Mouse (Mus musculus): ENCODE measurements around the gene Zdhhc5. TPM values are rescaled to one million over a fixed set of nuclear protein-coding genes. Genes with fewer than 3 reads are reported as not detected.

Zdhhc5 gene
- total RNA-seq, 2 experiments from 2014 or later = 37.4 to 38.1 TPM

GRCm38 (mm10) chr2:84742451-84743283, 27.7 kb upstream of the Zdhhc5 start:
- H3K27ac ChIP-seq = peak overlapping the region; percentile 78
- peak overlapping the region; percentile 74 for H3K4me3 ChIP-seq
- TF ChIP-seq CTCF (conservative IDR thresholded peaks at IDR 0.05) = no peak
- no peak for DNase-seq (ENCODE audit: low spot score in 2 of 2)

GRCm38 (mm10) chr2:84741841-84742450, 27.0 kb upstream of the Zdhhc5 start:
- no peak for DNase-seq (ENCODE audit: low spot score in 2 of 2)
- peak overlapping the region; percentile 78; the same call in 1 of the 2 replicates for H3K27ac ChIP-seq
- H3K4me3 ChIP-seq = peak overlapping the region; percentile 74
- no peak for TF ChIP-seq CTCF (conservative IDR thresholded peaks at IDR 0.05)

- H3K4me3 ChIP-seq = no peak overlapping the region
- H3K27ac ChIP-seq = no peak overlapping the region
- peak; percentile 64 for TF ChIP-seq CTCF (conservative IDR thresholded peaks at IDR 0.05)
- DNase-seq (ENCODE audit: low spot score in 2 of 2) = no peak
Observed at GRCm38 (mm10) chr2:84740608-84741333, 25.8 kb upstream of the Zdhhc5 start.

- TF ChIP-seq CTCF (conservative IDR thresholded peaks at IDR 0.05) = peak; percentile 61
- DNase-seq (ENCODE audit: low spot score in 2 of 2) = no peak
- no peak overlapping the region for H3K27ac ChIP-seq
- H3K4me3 ChIP-seq = no peak overlapping the region; the same call in 1 of the 2 replicates
Observed at GRCm38 (mm10) chr2:84738271-84738911, 23.4 kb upstream of the Zdhhc5 start.

- TF ChIP-seq CTCF (conservative IDR thresholded peaks at IDR 0.05) = peak; percentile 12; the same call in 1 of the 2 replicates
- Histone ChIP-seq H3K4me3 (no peak overlapping the region; the same call in 1 of the 2 replicates), H3K27ac (no peak overlapping the region)
- DNase-seq (ENCODE audit: low spot score in 2 of 2) = no peak
Observed at GRCm38 (mm10) chr2:84737451-84737925, 22.5 kb upstream of the Zdhhc5 start.

- peak overlapping the region; percentile 3; the same call in 1 of the 2 replicates for H3K27ac ChIP-seq
- no peak for TF ChIP-seq CTCF (conservative IDR thresholded peaks at IDR 0.05)
- DNase-seq (ENCODE audit: low spot score in 2 of 2) = no peak
- peak overlapping the region; percentile 80 for H3K4me3 ChIP-seq
Observed at GRCm38 (mm10) chr2:84736312-84737161, 21.6 kb upstream of the Zdhhc5 start.

GRCm38 (mm10) chr2:84735346-84735920, 20.5 kb upstream of the Zdhhc5 start:
- no peak for TF ChIP-seq CTCF (conservative IDR thresholded peaks at IDR 0.05)
- Histone ChIP-seq H3K27ac (peak overlapping the region; percentile 98), H3K4me3 (peak overlapping the region; percentile 80)
- DNase-seq (ENCODE audit: low spot score in 2 of 2) = no peak

- Histone ChIP-seq H3K4me3 (peak overlapping the region; percentile 80), H3K27ac (peak overlapping the region; percentile 98)
- no peak for TF ChIP-seq CTCF (conservative IDR thresholded peaks at IDR 0.05)
- no peak for DNase-seq (ENCODE audit: low spot score in 2 of 2)
Observed at GRCm38 (mm10) chr2:84734919-84735318, 19.9 kb upstream of the Zdhhc5 start.

- DNase-seq (ENCODE audit: low spot score in 2 of 2) = no peak
- H3K27ac ChIP-seq = peak overlapping the region; percentile 98
- H3K4me3 ChIP-seq = peak overlapping the region; percentile 80
- TF ChIP-seq CTCF (conservative IDR thresholded peaks at IDR 0.05) = no peak
Observed at GRCm38 (mm10) chr2:84734351-84734864, 19.4 kb upstream of the Zdhhc5 start.

- TF ChIP-seq CTCF (conservative IDR thresholded peaks at IDR 0.05) = no peak
- peak within 1 kb of the TSS; percentile 80 for H3K4me3 ChIP-seq
Observed at GRCm38 (mm10) chr2:84733579-84734300, 18.8 kb upstream of the Zdhhc5 start, which contains the start of gene Ypel4. Ypel4 (plus strand) TSS chr2:84734058.

More at GRCm38 (mm10) chr2:84733579-84734300, 18.8 kb upstream of the Zdhhc5 start, which contains the start of gene Ypel4:
- H3K27ac ChIP-seq = peak within 1 kb of the TSS; percentile 98
- DNase-seq (ENCODE audit: low spot score in 2 of 2) = peak; percentile 82 to 84
